Mouse (Mus musculus) small intestine, adult 2 months (tissue): Measurements from ENCODE around the gene Srl.

Experiments
- CTCF ChIP-seq: fragments of 200-500 bp; IDR thresholded peaks from 2 replicates; pipeline ENCODE4 v1.5.1; 2012; ENCODE audit warnings: low read depth, mild to moderate bottlenecking, control low read depth, inconsistent platforms, low read length, moderate library complexity, mixed read lengths; ENCODE audit not compliant: insufficient replicate concordance, insufficient read length; ENCODE audit errors: extremely low read depth
- POLR2A ChIP-seq: fragments of 200-500 bp; IDR thresholded peaks from 2 replicates; pipeline ENCODE4 v1.6.1; 2012; ENCODE audit warnings: low read depth, mild to moderate bottlenecking, control low read depth, inconsistent platforms, low read length, moderate library complexity

- no peak for TF ChIP-seq POLR2A
- TF ChIP-seq CTCF: no peak
Measured at GRCm38 (mm10) chr16:4583807-4584206, 42.2 kb upstream of the Srl start.
